Comparison of ENCODE assay signal across 32 mouse cellular contexts in genomic region chr7:4237454-4237853, GRCm38 (mm10). TPM values are rescaled to one million over a fixed set of nuclear protein-coding genes. Genes with fewer than 3 reads are reported as not detected.
DNase-seq lines count a peak whose midpoint lies in the region; ATAC-seq and TF ChIP-seq lines count a peak whose summit lies in the region.
"Had no signal": no experiment of that assay in that cellular context is flagged by ENCODE, and none has a peak within 500 bp of the region (broad histone marks: within the 10 kb centered on the region; RNA-seq: fewer than 3 reads in every experiment).

Lilra5 (plus strand) TSS chr7:4237754.

- ATAC-seq in heart, embryonic 12.5 days (ENCODE audit: insufficient number of reproducible peaks, low FRiP score), result no peak
- ATAC-seq in liver, embryonic 15.5 days (ENCODE audit: insufficient read depth), result no peak
- ATAC-seq: forebrain, postnatal 0 days; inflammation-experienced regulatory T-cells, adult 6 months; midbrain, embryonic 13.5 days had no signal

- no peak within 1 kb of the TSS for H3K27ac ChIP-seq in heart, embryonic 12.5 days (ENCODE audit: poor library complexity, severe bottlenecking)
- H3K27ac ChIP-seq in liver, embryonic 15.5 days (replicated peaks), result peak within 1 kb of the TSS; percentile 38; the same call in 1 of the 2 replicates
- peak within 1 kb of the TSS; percentile 98 for H3K27ac ChIP-seq in bone marrow macrophage, adult 2 months (ENCODE audit: insufficient read depth, low read depth, low read length)
- peak within 1 kb of the TSS; percentile 14; the same call in 1 of the 2 replicates for H3K27ac ChIP-seq in small intestine, adult 2 months (ENCODE audit: insufficient read depth, low read depth, low read length)
- H3K27ac ChIP-seq in limb, embryonic 10.5 days, result no peak within 1 kb of the TSS
- H3K27ac ChIP-seq: embryonic facial prominence, embryonic 10.5 days; embryonic facial prominence, embryonic 15.5 days; forebrain, embryonic 12.5 days; heart, embryonic 13.5 days; hindbrain, embryonic 10.5 days; hindbrain, embryonic 15.5 days; midbrain, embryonic 13.5 days had no signal

- no peaks in the 10 kb centered on the region for H3K27me3 ChIP-seq in heart, embryonic 12.5 days (replicated peaks)
- H3K27me3 ChIP-seq in liver, embryonic 15.5 days, result no peaks in the 10 kb centered on the region
- H3K27me3 ChIP-seq in small intestine, adult 2 months (ENCODE audit: control insufficient read depth, insufficient read depth, low read length), result no peaks in the 10 kb centered on the region
- no peaks in the 10 kb centered on the region for H3K27me3 ChIP-seq in limb, embryonic 10.5 days (ENCODE audit: low read depth, poor library complexity, severe bottlenecking)
- H3K27me3 ChIP-seq: embryonic facial prominence, embryonic 15.5 days; forebrain, embryonic 12.5 days; heart, embryonic 13.5 days; hindbrain, embryonic 15.5 days; midbrain, embryonic 13.5 days had no signal

- H3K9ac ChIP-seq in heart, embryonic 12.5 days, result no peak within 1 kb of the TSS
- no peak within 1 kb of the TSS for H3K9ac ChIP-seq in liver, embryonic 15.5 days
- H3K9ac ChIP-seq: embryonic facial prominence, embryonic 15.5 days; forebrain, embryonic 12.5 days; forebrain, postnatal 0 days; heart, embryonic 13.5 days; hindbrain, embryonic 15.5 days; lung, embryonic 14.5 days; midbrain, embryonic 13.5 days had no signal

- H3K4me3 ChIP-seq in heart, embryonic 12.5 days, result no peak within 1 kb of the TSS
- H3K4me3 ChIP-seq in liver, embryonic 15.5 days (replicated peaks), result no peak within 1 kb of the TSS
- no peak within 1 kb of the TSS for H3K4me3 ChIP-seq in bone marrow macrophage, adult 2 months (ENCODE audit: insufficient read depth, low read length)
- H3K4me3 ChIP-seq in small intestine, adult 2 months (ENCODE audit: low read depth, low read length), result peak within 1 kb of the TSS; percentile 32
- H3K4me3 ChIP-seq in limb, embryonic 10.5 days, result no peak within 1 kb of the TSS
- H3K4me3 ChIP-seq: embryonic facial prominence, embryonic 10.5 days; embryonic facial prominence, embryonic 15.5 days; forebrain, embryonic 12.5 days; heart, embryonic 13.5 days; hindbrain, embryonic 10.5 days; hindbrain, embryonic 15.5 days; midbrain, embryonic 13.5 days had no signal

- H3K9me3 ChIP-seq in heart, embryonic 12.5 days (replicated peaks), result no peaks in the 10 kb centered on the region
- H3K9me3 ChIP-seq in liver, embryonic 15.5 days (replicated peaks), result no peaks in the 10 kb centered on the region
- no peaks in the 10 kb centered on the region for H3K9me3 ChIP-seq in limb, embryonic 10.5 days (replicated peaks)
- H3K9me3 ChIP-seq: embryonic facial prominence, embryonic 10.5 days; embryonic facial prominence, embryonic 15.5 days; forebrain, embryonic 12.5 days; heart, embryonic 13.5 days; hindbrain, embryonic 15.5 days; midbrain, embryonic 13.5 days had no signal

- 73% methylated on average over 7 of the region's 7 CpGs for WGBS in heart, embryonic 12.5 days
- WGBS in liver, embryonic 15.5 days (ENCODE audit: insufficient replicate concordance), result 66% methylated on average over 7 of the region's 7 CpGs
- 61% methylated on average over 7 of the region's 7 CpGs for WGBS in small intestine, adult 2 months
- WGBS in limb, embryonic 10.5 days, result 83% methylated on average over 7 of the region's 7 CpGs

- H3K4me1 ChIP-seq in heart, embryonic 12.5 days (replicated peaks), result no peaks in the 10 kb centered on the region
- H3K4me1 ChIP-seq in liver, embryonic 15.5 days (replicated peaks), result peaks cover 6% of the 10 kb centered on the region; the same call in 1 of the 2 replicates
- peaks cover 55% of the 10 kb centered on the region for H3K4me1 ChIP-seq in bone marrow macrophage, adult 2 months (ENCODE audit: control insufficient read depth, insufficient read depth, low read length)
- no peaks in the 10 kb centered on the region for H3K4me1 ChIP-seq in small intestine, adult 2 months (ENCODE audit: control insufficient read depth, insufficient read depth, insufficient read length, low read length)
- H3K4me1 ChIP-seq in limb, embryonic 10.5 days, result no peaks in the 10 kb centered on the region
- H3K4me1 ChIP-seq: embryonic facial prominence, embryonic 10.5 days; embryonic facial prominence, embryonic 15.5 days; forebrain, embryonic 12.5 days; heart, embryonic 13.5 days; hindbrain, embryonic 10.5 days; hindbrain, embryonic 15.5 days; midbrain, embryonic 13.5 days had no signal

- no peaks in the 10 kb centered on the region for H3K36me3 ChIP-seq in heart, embryonic 12.5 days
- H3K36me3 ChIP-seq in liver, embryonic 15.5 days (replicated peaks), result no peaks in the 10 kb centered on the region
- no peaks in the 10 kb centered on the region for H3K36me3 ChIP-seq in small intestine, adult 2 months (ENCODE audit: control insufficient read depth, insufficient read depth, low read length)
- no peaks in the 10 kb centered on the region for H3K36me3 ChIP-seq in limb, embryonic 10.5 days
- H3K36me3 ChIP-seq: embryonic facial prominence, embryonic 10.5 days; embryonic facial prominence, embryonic 15.5 days; forebrain, embryonic 12.5 days; heart, embryonic 13.5 days; hindbrain, embryonic 10.5 days; hindbrain, embryonic 15.5 days; midbrain, embryonic 13.5 days had no signal

- DNase-seq in heart, adult 18-20 months, result peak; percentile 10 to 19
- no peak for DNase-seq in liver
- DNase-seq in limb, embryonic 10.5 days (ENCODE audit: low spot score), result no peak
- DNase-seq: adrenal gland, postnatal 25 days; cerebellum, adult 2 months; cerebellum, postnatal 14 days; forebrain, postnatal 0 days; gastrocnemius, postnatal 10 days; heart, postnatal 10 days; kidney, adult 11 months; kidney, postnatal 4 days; lung, embryonic 14.5 days; lung, postnatal 4 days; thymus, postnatal 14 days had no signal

- TF ChIP-seq CTCF in bone marrow macrophage, adult 2 months (IDR thresholded peaks at IDR 0.05; ENCODE audit: low read depth, low read length), result no peak
- TF ChIP-seq CTCF in small intestine, adult 2 months (IDR thresholded peaks at IDR 0.05; ENCODE audit: extremely low read depth, insufficient read length, insufficient replicate concordance, low read depth, low read length), result no peak

- no peak for TF ChIP-seq POLR2A in bone marrow macrophage, adult 2 months (IDR thresholded peaks at IDR 0.05; ENCODE audit: borderline replicate concordance, low read depth, low read length)
- no peak for TF ChIP-seq POLR2A in small intestine, adult 2 months (IDR thresholded peaks at IDR 0.05; ENCODE audit: low read depth, low read length)

- H3K4me2 ChIP-seq in heart, embryonic 12.5 days, result no peak within 1 kb of the TSS
- no peak within 1 kb of the TSS for H3K4me2 ChIP-seq in liver, embryonic 15.5 days
- H3K4me2 ChIP-seq: embryonic facial prominence, embryonic 15.5 days; forebrain, embryonic 12.5 days; heart, embryonic 13.5 days; hindbrain, embryonic 15.5 days; lung, embryonic 14.5 days; midbrain, embryonic 13.5 days had no signal

RNA-seq across cellular contexts. Expression of gene Lilra5, which starts in this region (rescaled TPM):
- total RNA-seq in heart, adult 18-20 months (2021), result 1 to 10 TPM in 1 of 2 experiments, under 1 TPM in 1; 0.69 to 1.3 TPM
- 0.08 TPM in 1 of 2 replicates, not detected in the other for polyA plus RNA-seq in heart, embryonic 12.5 days (2016; fragmentation: Nextera tagmentation; extraction: Ambion mirVana)
- 0.62 and 0.76 TPM in 2 replicates for polyA plus RNA-seq in liver, embryonic 15.5 days (2015; fragmentation: Nextera tagmentation; extraction: Ambion mirVana)
- polyA plus RNA-seq in bone marrow macrophage, adult 2 months (2012; ENCODE audit: insufficient read depth, insufficient read length, missing spikeins), result 0.63 and 0.78 TPM in 2 replicates
- 0.22 and 0.23 TPM in 2 replicates for polyA plus RNA-seq in small intestine, adult 2 months (2012; rRNA removed)
- polyA plus RNA-seq in limb, embryonic 10.5 days (2016; fragmentation: Nextera tagmentation; extraction: Ambion mirVana), result not detected in 2 replicates
- total RNA-seq: gastrocnemius, postnatal 10 days; layer of hippocampus, postnatal 25 days; left cerebral cortex, postnatal 36 days; megakaryocyte-erythroid progenitor cell, adult 5-6 weeks; MEL had no signal
- polyA plus RNA-seq: embryonic facial prominence, embryonic 10.5 days; embryonic facial prominence, embryonic 15.5 days; forebrain, embryonic 12.5 days; forebrain, postnatal 0 days; heart, embryonic 13.5 days; hindbrain, embryonic 10.5 days; hindbrain, embryonic 15.5 days; inflammation-experienced regulatory T-cells, adult 6 months; kidney, embryonic 16.5 days; lung, embryonic 14.5 days; midbrain, embryonic 13.5 days; neural tube, embryonic 14.5 days had no signal

Comparison
In these comparisons a context has a peak if more than half of its experiments do, and no peak if none do; other contexts are left out.
1. DNase-seq: peak in heart, adult 18-20 months (2 of 2); none in liver (single experiment) and limb, embryonic 10.5 days (single experiment).
2. H3K27ac ChIP-seq: peak in liver, embryonic 15.5 days (single experiment), bone marrow macrophage, adult 2 months (single experiment) and small intestine, adult 2 months (single experiment); none in heart, embryonic 12.5 days (single experiment) and limb, embryonic 10.5 days (single experiment).